Mouse (Mus musculus) CH12.LX (cell line): ENCODE data around the gene Uggt1. TPM values are rescaled to one million over a fixed set of nuclear protein-coding genes. Genes with fewer than 3 reads are reported as not detected.

Experiments used
- DNase-seq: peaks from one replicate; pipeline ENCODE4 v3.0.0-alpha.2; 2013; ENCODE audit errors: extremely low read depth
- H3K27ac ChIP-seq: 2 replicates; pipeline ENCODE4 v1.5.1; 2012; ENCODE audit warnings: low read depth, mild to moderate bottlenecking, control low read depth, moderate library complexity; ENCODE audit not compliant: insufficient read depth
- H3K27me3 ChIP-seq: replicated peaks from 2 replicates; pipeline ENCODE3; 2012; ENCODE audit warnings: inconsistent platforms
- H3K36me3 ChIP-seq, 2 experiments: replicated peaks in 1 of 2; 2 replicates each; pipeline versions ENCODE3 to v1.6.1; 2012; ENCODE audit warnings: inconsistent platforms in 1 of 2, low read length in 1 of 2, mild to moderate bottlenecking in 1 of 2, mixed read lengths in 1 of 2, moderate library complexity in 1 of 2; ENCODE audit not compliant: control insufficient read depth in 1 of 2, insufficient read depth in 1 of 2
- H3K4me1 ChIP-seq, 2 experiments: 2 replicates each; pipeline ENCODE4 v1.6.1; 2012; ENCODE audit warnings: inconsistent platforms in 1 of 2, moderate library complexity in 1 of 2; ENCODE audit not compliant: insufficient read depth in 2 of 2, control insufficient read depth in 1 of 2
- H3K4me2 ChIP-seq: 2 replicates; pipeline ENCODE4 v1.6.1; 2012; ENCODE audit warnings: low read depth, mild to moderate bottlenecking, control low read depth; ENCODE audit not compliant: poor library complexity, insufficient read depth, severe bottlenecking
- H3K4me3 ChIP-seq, 3 experiments: fragments of 150-350 bp in 1 of 3; sonication (generic) in 1 of 3; replicated peaks in 1 of 3; 2 replicates each; pipeline versions ENCODE3 to v1.5.1; 2011 to 2012; ENCODE audit warnings: low read depth in 2 of 3, low read length in 2 of 3, mild to moderate bottlenecking in 2 of 3, moderate library complexity in 2 of 3, control low read depth in 1 of 3, improper control_type of control experiment in 1 of 3, inconsistent platforms in 1 of 3, mixed read lengths in 1 of 3; ENCODE audit not compliant: poor library complexity in 1 of 3
- H3K79me2 ChIP-seq: replicated peaks from 2 replicates; pipeline ENCODE4 v1.6.1; 2012; ENCODE audit warnings: mild to moderate bottlenecking, moderate library complexity; ENCODE audit not compliant: control insufficient read depth, poor library complexity, insufficient read depth, severe bottlenecking; ENCODE audit errors: extremely low read depth
- H3K9ac ChIP-seq: 2 replicates; pipeline ENCODE4 v1.6.1; 2012; ENCODE audit warnings: low read depth, mild to moderate bottlenecking, control low read depth, moderate library complexity; ENCODE audit not compliant: insufficient read depth
- H3K9me3 ChIP-seq: replicated peaks from 2 replicates; pipeline ENCODE3; 2012; ENCODE audit warnings: low read length, inconsistent platforms, mixed read lengths
- BHLHE40 ChIP-seq: IDR thresholded peaks from 2 replicates; pipeline ENCODE4 v1.6.1; 2011; ENCODE audit warnings: mild to moderate bottlenecking, low read depth, low read length, improper control_type of control experiment
- CHD1 ChIP-seq: IDR thresholded peaks from 2 replicates; pipeline ENCODE4 v1.6.1; 2012; ENCODE audit warnings: low read depth, low read length, improper control_type of control experiment, inconsistent platforms
- CHD2 ChIP-seq: IDR thresholded peaks from 2 replicates; pipeline ENCODE4 v1.6.1; 2011; ENCODE audit warnings: low read length, improper control_type of control experiment
- CTCF ChIP-seq, 2 experiments: IDR thresholded peaks in 1 of 2; conservative IDR thresholded peaks in 1 of 2; 2 replicates each; pipeline ENCODE4 v1.5.1; 2011 to 2012; ENCODE audit warnings: low read depth in 2 of 2, low read length in 2 of 2, improper control_type of control experiment in 1 of 2, inconsistent platforms in 1 of 2, mild to moderate bottlenecking in 1 of 2, moderate library complexity in 1 of 2
- E2F4 ChIP-seq: IDR thresholded peaks from 2 replicates; pipeline ENCODE4 v1.6.1; 2011; ENCODE audit warnings: low read depth, low read length, improper control_type of control experiment; ENCODE audit not compliant: insufficient replicate concordance
- ELF1 ChIP-seq: IDR thresholded peaks from 2 replicates; pipeline ENCODE4 v1.6.1; 2014; ENCODE audit warnings: low read depth, mild to moderate bottlenecking, inconsistent platforms, low read length, improper control_type of control experiment
- EP300 ChIP-seq: IDR thresholded peaks from 2 replicates; pipeline ENCODE4 v1.6.1; 2011; ENCODE audit warnings: low read length, improper control_type of control experiment
- ETS1 ChIP-seq: conservative IDR thresholded peaks from 2 replicates; pipeline ENCODE4 v1.6.1; 2012; ENCODE audit warnings: low read depth, mild to moderate bottlenecking, inconsistent platforms, low read length, improper control_type of control experiment, moderate library complexity
- GABPA ChIP-seq: IDR thresholded peaks from 2 replicates; pipeline ENCODE4 v1.6.1; 2012; ENCODE audit warnings: low read depth, low read length, improper control_type of control experiment, inconsistent platforms; ENCODE audit not compliant: insufficient replicate concordance
- HCFC1 ChIP-seq: IDR thresholded peaks from 2 replicates; pipeline ENCODE4 v1.6.1; 2012; ENCODE audit warnings: low read depth, mild to moderate bottlenecking, inconsistent platforms, low read length, improper control_type of control experiment
- IRF4 ChIP-seq: IDR thresholded peaks from 2 replicates; pipeline ENCODE4 v1.6.1; 2014; ENCODE audit warnings: low read depth, mild to moderate bottlenecking, inconsistent platforms, low read length, improper control_type of control experiment
- JUN ChIP-seq: IDR thresholded peaks from 2 replicates; pipeline ENCODE4 v1.6.1; 2011; ENCODE audit warnings: low read depth, mild to moderate bottlenecking, low read length, improper control_type of control experiment, moderate library complexity; ENCODE audit not compliant: insufficient read depth
- KAT2A ChIP-seq: IDR thresholded peaks from 2 replicates; pipeline ENCODE4 v1.6.1; 2012; ENCODE audit warnings: low read length, improper control_type of control experiment, inconsistent platforms; ENCODE audit not compliant: insufficient replicate concordance
- MAFK ChIP-seq: IDR thresholded peaks from 2 replicates; pipeline ENCODE4 v1.6.1; 2011; ENCODE audit warnings: low read length, improper control_type of control experiment; ENCODE audit not compliant: insufficient replicate concordance
- MAZ ChIP-seq: IDR thresholded peaks from 2 replicates; pipeline ENCODE4 v1.6.1; 2012; ENCODE audit warnings: low read depth, mild to moderate bottlenecking, inconsistent platforms, low read length, improper control_type of control experiment, moderate library complexity
- MEF2A ChIP-seq: IDR thresholded peaks from 2 replicates; pipeline ENCODE4 v1.6.1; 2014; ENCODE audit warnings: low read depth, mild to moderate bottlenecking, inconsistent platforms, low read length, improper control_type of control experiment, borderline replicate concordance
- MXI1 ChIP-seq: IDR thresholded peaks from 2 replicates; pipeline ENCODE4 v1.6.1; 2011; ENCODE audit warnings: mild to moderate bottlenecking, low read depth, low read length, improper control_type of control experiment
- MYC ChIP-seq: IDR thresholded peaks from 2 replicates; pipeline ENCODE4 v1.6.1; 2011; ENCODE audit warnings: low read depth, mild to moderate bottlenecking, improper control_type of control experiment, low read length
- NELFE ChIP-seq: IDR thresholded peaks from 2 replicates; pipeline ENCODE4 v1.6.1; 2011; ENCODE audit warnings: low read depth, low read length, improper control_type of control experiment
- PAX5 ChIP-seq: IDR thresholded peaks from 2 replicates; pipeline ENCODE4 v1.6.1; 2012; ENCODE audit warnings: low read length, inconsistent platforms, mixed read lengths
- POLR2AphosphoS2 ChIP-seq: IDR thresholded peaks from 2 replicates; pipeline ENCODE4 v1.6.1; 2011; ENCODE audit warnings: low read depth, low read length, improper control_type of control experiment
- RCOR1 ChIP-seq: conservative IDR thresholded peaks from 2 replicates; pipeline ENCODE4 v1.6.1; 2012; ENCODE audit warnings: low read depth, mild to moderate bottlenecking, inconsistent platforms, low read length, improper control_type of control experiment
- SIN3A ChIP-seq: IDR thresholded peaks from 2 replicates; pipeline ENCODE4 v1.6.1; 2012; ENCODE audit warnings: low read length, improper control_type of control experiment, inconsistent platforms
- SMC3 ChIP-seq: IDR thresholded peaks from 2 replicates; pipeline ENCODE4 v1.6.1; 2011; ENCODE audit warnings: low read depth, low read length, improper control_type of control experiment
- TBP ChIP-seq: conservative IDR thresholded peaks from 2 replicates; pipeline ENCODE4 v1.6.1; 2011; ENCODE audit warnings: low read depth, low read length, improper control_type of control experiment
- TCF12 ChIP-seq: IDR thresholded peaks from 2 replicates; pipeline ENCODE4 v1.6.1; 2014; ENCODE audit warnings: low read depth, mild to moderate bottlenecking, inconsistent platforms, low read length, improper control_type of control experiment
- USF2 ChIP-seq: conservative IDR thresholded peaks from 2 replicates; pipeline ENCODE4 v1.6.1; 2011; ENCODE audit warnings: low read depth, low read length, improper control_type of control experiment
- ZKSCAN1 ChIP-seq: IDR thresholded peaks from 2 replicates; pipeline ENCODE4 v1.6.1; 2012; ENCODE audit warnings: low read depth, inconsistent platforms, low read length, improper control_type of control experiment, borderline replicate concordance
- dilution Hi-C: fragments of 300-500 bp; cut with MboI; formaldehyde crosslinking; loops from 2 replicates; pipeline ENCODE4 v1.14.3; 2020; ENCODE audit warnings: low sequenced_read_pairs; ENCODE audit not compliant: extremely low pct_unique_long_range_greater_than_20kb, extremely low pct_ligation_motif_present
- in situ Hi-C: fragments of 300-500 bp; cut with MboI; formaldehyde crosslinking; loops from 3 replicates; pipeline ENCODE4 v1.14.3; 2019; ENCODE audit warnings: low sequenced_read_pairs, low pct_ligation_motif_present, low pct_unique_long_range_greater_than_20kb, mixed read lengths
- polyA plus RNA-seq: library from polyadenylated mRNA; unstranded; fragments of >175 nt; gene quantifications from 2 replicates; pipeline ENCODE4 v1.2.1, GENCODE M21; 2012; ENCODE audit warnings: low read depth; ENCODE audit not compliant: insufficient read length
- total RNA-seq, 2 experiments: library from RNA; depleted of rRNA; stranded (reverse); fragments of 300-350 nt in 1 of 2; fragments of >200 nt in 1 of 2; gene quantifications; 2 replicates each; pipeline ENCODE4 v1.2.3; 2012 to 2014

Uggt1 gene
- total and polyA plus RNA-seq, 3 experiments = 35.3 to 41.2 (median 39.5) TPM

GRCm38 (mm10) chr1:36293470-36293869 lies 49.0 kb upstream of the Uggt1 start:
- H3K79me2 ChIP-seq = no peaks in the 10 kb centered on the region
- H3K27me3 ChIP-seq = peaks cover 46% of the 10 kb centered on the region
- no peak overlapping the region for H3K9ac ChIP-seq
- H3K4me1 ChIP-seq = peaks cover 35 to 48% of the 10 kb centered on the region in 2 experiments
- in situ Hi-C loops (no loop called here), dilution Hi-C loops (no loop called here)
- H3K36me3 ChIP-seq = no peaks in the 10 kb centered on the region
- peak; percentile 44 for DNase-seq
- no peak overlapping the region for H3K4me2 ChIP-seq
- TF ChIP-seq IRF4 (peak; percentile 76; the same call in 1 of the 2 replicates), EP300 (peak; percentile 31; the same call in 1 of the 2 replicates), NELFE (no peak), ETS1 (peak; percentile 41; the same call in 1 of the 2 replicates), MAFK (no peak)
- H3K27ac ChIP-seq = no peak overlapping the region
- no peak overlapping the region for H3K4me3 ChIP-seq
- H3K9me3 ChIP-seq = no peaks in the 10 kb centered on the region

- in situ Hi-C loops (no loop called here), dilution Hi-C loops (no loop called here)
- Histone ChIP-seq H3K9me3 (peaks cover 13% of the 10 kb centered on the region), H3K79me2 (no peaks in the 10 kb centered on the region), H3K4me3 (no peak overlapping the region), H3K4me1 (peaks cover 3 to 23% of the 10 kb centered on the region in 2 experiments; a peak in 3 of 4 replicates), H3K4me2 (no peak overlapping the region), H3K9ac (no peak overlapping the region), H3K27ac (no peak overlapping the region), H3K27me3 (peaks cover 2% of the 10 kb centered on the region), H3K36me3 (no peaks in the 10 kb centered on the region)
- no peak for TF ChIP-seq MAZ
- peak; percentile 19; the same call in 1 of the 2 replicates for TF ChIP-seq JUN
- TF ChIP-seq PAX5 = no peak
- no peak for TF ChIP-seq MXI1
- TF ChIP-seq TBP = no peak
- no peak for TF ChIP-seq CTCF (conservative IDR thresholded peaks at IDR 0.05 in 1 of 2, IDR thresholded peaks at IDR 0.05 in 1 of 2; ENCODE audit: low read depth in 2 of 2, low read length in 2 of 2)
- TF ChIP-seq EP300 = peak; percentile 82
- no peak for TF ChIP-seq HCFC1
- no peak for TF ChIP-seq POLR2AphosphoS2
- peak; percentile 55; the same call in 1 of the 2 replicates for TF ChIP-seq ELF1
- TF ChIP-seq CHD2 = peak; percentile 42; the same call in 1 of the 2 replicates
- TF ChIP-seq GABPA = no peak
- no peak; the same call in 1 of the 2 replicates for TF ChIP-seq RCOR1
- no peak for TF ChIP-seq USF2
- TF ChIP-seq ETS1 = peak; percentile 90
- no peak for TF ChIP-seq CHD1
- peak; percentile 82 for TF ChIP-seq SIN3A
- TF ChIP-seq KAT2A = 0 out of 2 replicates have a peak, but pooled peaks have one; percentile 61
- TF ChIP-seq TCF12 = peak; percentile 81
- TF ChIP-seq SMC3 = peak; percentile 13; the same call in 1 of the 2 replicates
- TF ChIP-seq NELFE = no peak
- peak; percentile 66; the same call in 1 of the 2 replicates for TF ChIP-seq MYC
- TF ChIP-seq BHLHE40 = peak; percentile 62
- TF ChIP-seq MEF2A = 0 out of 2 replicates have a peak, but pooled peaks have one; percentile 32
- TF ChIP-seq E2F4 = no peak
- TF ChIP-seq IRF4 = 0 out of 2 replicates have a peak, but pooled peaks have one; percentile 26
- no peak for TF ChIP-seq ZKSCAN1
- peak; percentile 57; the same call in 1 of the 2 replicates for TF ChIP-seq MAFK
- peak; percentile 91 for DNase-seq
These were observed 37.3 kb upstream of the Uggt1 start for GRCm38 (mm10) chr1:36281849-36282248.
